Mouse (Mus musculus): ENCODE results near the gene Selenof. TPM values are rescaled to one million over a fixed set of nuclear protein-coding genes. Genes with fewer than 3 reads are reported as not detected.

Gene Selenof
- polyA plus RNA-seq, 1 experiment from 2014 or later = 272 TPM

- Histone ChIP-seq H3K9ac (ENCODE audit: low read depth, low read length) (peak overlapping the region; percentile 86), H3K4me3 (ENCODE audit: low read depth, low read length) (peak overlapping the region; percentile 86), H3K27ac (ENCODE audit: low read length) (peak overlapping the region; percentile 93), H3K36me3 (ENCODE audit: control insufficient read depth, insufficient read depth) (peaks cover 10% of the 10 kb centered on the region; the same call in 1 of the 2 replicates), H3K4me1 (ENCODE audit: control insufficient read depth, low read depth, low read length) (peaks cover 27% of the 10 kb centered on the region), H3K9me3 (replicated peaks; ENCODE audit: control insufficient read depth, low read length) (no peaks in the 10 kb centered on the region), H3K27me3 (ENCODE audit: control insufficient read depth, insufficient read depth, low read depth, low read length) (no peaks in the 10 kb centered on the region), H3K4me2 (ENCODE audit: low read depth, low read length) (peak overlapping the region; percentile 74)
- WGBS (ENCODE audit: insufficient replicate concordance) = under 1% methylated on average over 25 of the region's 25 CpGs
- ATAC-seq (ENCODE audit: low read depth) = no peak
Observed at GRCm38 (mm10) chr3:144570816-144571487, 848 bp downstream of the Selenof start.

GRCm38 (mm10) chr3:144574256-144574655 lies 4.2 kb downstream of the Selenof start:
- Histone ChIP-seq H3K36me3 (ENCODE audit: control insufficient read depth, insufficient read depth) (peaks cover 18% of the 10 kb centered on the region), H3K4me3 (ENCODE audit: low read depth, low read length) (no peak overlapping the region)
- 84% methylated on average over 7 of the region's 7 CpGs for WGBS (ENCODE audit: insufficient replicate concordance)

GRCm38 (mm10) chr3:144577366-144578340 lies 7.5 kb downstream of the Selenof start:
- H3K27me3 ChIP-seq (ENCODE audit: control insufficient read depth, insufficient read depth, low read depth, low read length) = no peaks in the 10 kb centered on the region
- H3K27ac ChIP-seq (ENCODE audit: low read length) = no peak overlapping the region
- 69% methylated on average over 10 of the region's 10 CpGs for WGBS (ENCODE audit: insufficient replicate concordance)
- peaks cover 30% of the 10 kb centered on the region for H3K4me1 ChIP-seq (ENCODE audit: control insufficient read depth, low read depth, low read length)
- H3K36me3 ChIP-seq (ENCODE audit: control insufficient read depth, insufficient read depth) = peaks cover 18% of the 10 kb centered on the region
- H3K9ac ChIP-seq (ENCODE audit: low read depth, low read length) = no peak overlapping the region
- H3K4me2 ChIP-seq (ENCODE audit: low read depth, low read length) = no peak overlapping the region
- no peak overlapping the region for H3K4me3 ChIP-seq (ENCODE audit: low read depth, low read length)
- no peak for ATAC-seq (ENCODE audit: low read depth)
- H3K9me3 ChIP-seq (replicated peaks; ENCODE audit: control insufficient read depth, low read length) = no peaks in the 10 kb centered on the region

More at GRCm38 (mm10) chr3:144574256-144574655, 4.2 kb downstream of the Selenof start:
- H3K9me3 ChIP-seq (replicated peaks; ENCODE audit: control insufficient read depth, low read length) = no peaks in the 10 kb centered on the region
- ATAC-seq (ENCODE audit: low read depth) = no peak
- peaks cover 24% of the 10 kb centered on the region for H3K4me1 ChIP-seq (ENCODE audit: control insufficient read depth, low read depth, low read length)
- no peaks in the 10 kb centered on the region for H3K27me3 ChIP-seq (ENCODE audit: control insufficient read depth, insufficient read depth, low read depth, low read length)
- no peak overlapping the region for H3K27ac ChIP-seq (ENCODE audit: low read length)
- H3K4me2 ChIP-seq (ENCODE audit: low read depth, low read length) = no peak overlapping the region
- H3K9ac ChIP-seq (ENCODE audit: low read depth, low read length) = no peak overlapping the region

GRCm38 (mm10) chr3:144578921-144579320 lies 8.8 kb downstream of the Selenof start:
- Histone ChIP-seq H3K4me1 (ENCODE audit: control insufficient read depth, low read depth, low read length) (peaks cover 28% of the 10 kb centered on the region), H3K4me2 (ENCODE audit: low read depth, low read length) (no peak overlapping the region), H3K36me3 (ENCODE audit: control insufficient read depth, insufficient read depth) (peaks cover 14% of the 10 kb centered on the region), H3K4me3 (ENCODE audit: low read depth, low read length) (no peak overlapping the region), H3K27ac (ENCODE audit: low read length) (no peak overlapping the region), H3K9ac (ENCODE audit: low read depth, low read length) (no peak overlapping the region), H3K9me3 (replicated peaks; ENCODE audit: control insufficient read depth, low read length) (no peaks in the 10 kb centered on the region), H3K27me3 (ENCODE audit: control insufficient read depth, insufficient read depth, low read depth, low read length) (no peaks in the 10 kb centered on the region)
- 79% methylated on average over 4 of the region's 4 CpGs for WGBS (ENCODE audit: insufficient replicate concordance)
- ATAC-seq (ENCODE audit: low read depth) = no peak

GRCm38 (mm10) chr3:144579796-144580195 lies 9.7 kb downstream of the Selenof start:
- Histone ChIP-seq H3K4me1 (ENCODE audit: control insufficient read depth, low read depth, low read length) (peaks cover 34% of the 10 kb centered on the region), H3K36me3 (ENCODE audit: control insufficient read depth, insufficient read depth) (peaks cover 10% of the 10 kb centered on the region), H3K9me3 (replicated peaks; ENCODE audit: control insufficient read depth, low read length) (no peaks in the 10 kb centered on the region), H3K27me3 (ENCODE audit: control insufficient read depth, insufficient read depth, low read depth, low read length) (no peaks in the 10 kb centered on the region), H3K9ac (ENCODE audit: low read depth, low read length) (no peak overlapping the region), H3K27ac (ENCODE audit: low read length) (peak overlapping the region; percentile 52), H3K4me2 (ENCODE audit: low read depth, low read length) (no peak overlapping the region), H3K4me3 (ENCODE audit: low read depth, low read length) (no peak overlapping the region)
- 75% methylated on average over 5 of the region's 5 CpGs for WGBS (ENCODE audit: insufficient replicate concordance)
- peak; percentile 62 for ATAC-seq (ENCODE audit: low read depth)

GRCm38 (mm10) chr3:144580281-144580680 lies 10.2 kb downstream of the Selenof start:
- Histone ChIP-seq H3K4me3 (ENCODE audit: low read depth, low read length) (no peak overlapping the region), H3K36me3 (ENCODE audit: control insufficient read depth, insufficient read depth) (peaks cover 8% of the 10 kb centered on the region), H3K27me3 (ENCODE audit: control insufficient read depth, insufficient read depth, low read depth, low read length) (no peaks in the 10 kb centered on the region), H3K4me1 (ENCODE audit: control insufficient read depth, low read depth, low read length) (peaks cover 34% of the 10 kb centered on the region), H3K4me2 (ENCODE audit: low read depth, low read length) (no peak overlapping the region), H3K27ac (ENCODE audit: low read length) (0 out of 2 replicates have a peak overlapping the region, but pooled peaks have one; percentile 25), H3K9ac (ENCODE audit: low read depth, low read length) (no peak overlapping the region), H3K9me3 (replicated peaks; ENCODE audit: control insufficient read depth, low read length) (no peaks in the 10 kb centered on the region)
- WGBS (ENCODE audit: insufficient replicate concordance) = 72% methylated on average over 7 of the region's 7 CpGs
- no peak; the same call in 1 of the 2 replicates for ATAC-seq (ENCODE audit: low read depth)

GRCm38 (mm10) chr3:144581842-144582241 lies 11.7 kb downstream of the Selenof start:
- Histone ChIP-seq H3K4me3 (ENCODE audit: low read depth, low read length) (no peak overlapping the region), H3K27me3 (ENCODE audit: control insufficient read depth, insufficient read depth, low read depth, low read length) (no peaks in the 10 kb centered on the region), H3K27ac (ENCODE audit: low read length) (no peak overlapping the region), H3K36me3 (ENCODE audit: control insufficient read depth, insufficient read depth) (peaks cover 8% of the 10 kb centered on the region), H3K4me1 (ENCODE audit: control insufficient read depth, low read depth, low read length) (peaks cover 38% of the 10 kb centered on the region), H3K9me3 (replicated peaks; ENCODE audit: control insufficient read depth, low read length) (no peaks in the 10 kb centered on the region), H3K4me2 (ENCODE audit: low read depth, low read length) (no peak overlapping the region), H3K9ac (ENCODE audit: low read depth, low read length) (no peak overlapping the region)
- ATAC-seq (ENCODE audit: low read depth) = no peak
- 41% methylated on average over 3 of the region's 3 CpGs for WGBS (ENCODE audit: insufficient replicate concordance)

GRCm38 (mm10) chr3:144582306-144582705 lies 12.2 kb downstream of the Selenof start:
- Histone ChIP-seq H3K9me3 (replicated peaks; ENCODE audit: control insufficient read depth, low read length) (no peaks in the 10 kb centered on the region), H3K4me3 (ENCODE audit: low read depth, low read length) (no peak overlapping the region), H3K27ac (ENCODE audit: low read length) (no peak overlapping the region), H3K4me1 (ENCODE audit: control insufficient read depth, low read depth, low read length) (peaks cover 35% of the 10 kb centered on the region), H3K4me2 (ENCODE audit: low read depth, low read length) (no peak overlapping the region), H3K27me3 (ENCODE audit: control insufficient read depth, insufficient read depth, low read depth, low read length) (no peaks in the 10 kb centered on the region), H3K9ac (ENCODE audit: low read depth, low read length) (no peak overlapping the region), H3K36me3 (ENCODE audit: control insufficient read depth, insufficient read depth) (peaks cover 9% of the 10 kb centered on the region)
- 42% methylated on average over 4 of the region's 4 CpGs for whole genome bisulfite sequencing (ENCODE audit: insufficient replicate concordance)
- ATAC-seq (ENCODE audit: low read depth) = no peak

Data from liver, embryonic 16.5 days (tissue).